Mouse (Mus musculus) layer of hippocampus, adult 9-11 months (tissue): ENCODE results near the gene Nceh1.

Experiments used
- DNase-seq: peaks from one replicate; pipeline ENCODE4 v3.0.0; 2022

The Nceh1 gene

DNA sequence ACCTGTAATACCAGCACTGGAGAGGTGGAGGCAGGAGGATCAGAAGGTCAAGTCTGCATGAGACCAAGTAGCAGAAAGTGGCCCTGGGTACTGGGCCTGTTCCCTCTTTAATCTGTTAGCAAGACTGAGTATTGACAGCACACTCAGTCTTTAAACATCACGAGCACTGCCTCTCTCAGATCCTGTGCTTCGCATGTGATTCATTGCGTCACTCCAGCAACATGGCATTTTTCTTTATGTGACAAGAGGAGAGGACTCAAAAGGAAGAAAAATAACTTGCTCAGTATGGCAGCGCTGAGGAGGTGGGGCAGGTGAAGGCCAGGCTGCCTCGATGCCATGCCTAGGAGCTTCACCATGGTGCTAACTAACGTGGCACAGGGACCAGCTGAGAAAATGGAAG, 9.1 kb downstream of the Nceh1 start:
- DNase-seq: no peak

DNA sequence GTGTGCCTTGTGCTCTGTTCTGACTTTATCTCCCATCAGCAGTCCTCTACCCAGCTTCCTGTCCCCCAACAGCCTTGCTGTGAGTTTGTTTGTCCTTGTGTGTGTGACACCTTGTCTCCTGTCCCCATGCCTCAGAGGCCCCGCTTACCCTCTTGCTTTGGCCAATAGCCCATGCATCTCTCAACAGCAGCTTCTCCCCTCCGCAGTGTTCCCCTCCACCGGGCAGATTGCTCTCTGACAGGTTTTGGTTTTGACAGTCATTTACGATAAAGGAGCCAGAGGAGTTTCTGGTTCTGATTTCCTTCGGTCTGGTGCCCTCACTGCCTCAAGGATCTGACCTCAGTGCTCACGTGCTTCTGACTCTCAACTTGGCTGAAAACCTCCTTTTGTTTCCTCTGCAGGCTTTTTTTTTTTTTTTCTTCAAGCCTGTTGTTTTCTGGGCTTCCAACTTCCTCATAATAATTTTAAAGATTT, 11.1 kb downstream of the Nceh1 start:
- DNase-seq: peak; percentile 43

DNA sequence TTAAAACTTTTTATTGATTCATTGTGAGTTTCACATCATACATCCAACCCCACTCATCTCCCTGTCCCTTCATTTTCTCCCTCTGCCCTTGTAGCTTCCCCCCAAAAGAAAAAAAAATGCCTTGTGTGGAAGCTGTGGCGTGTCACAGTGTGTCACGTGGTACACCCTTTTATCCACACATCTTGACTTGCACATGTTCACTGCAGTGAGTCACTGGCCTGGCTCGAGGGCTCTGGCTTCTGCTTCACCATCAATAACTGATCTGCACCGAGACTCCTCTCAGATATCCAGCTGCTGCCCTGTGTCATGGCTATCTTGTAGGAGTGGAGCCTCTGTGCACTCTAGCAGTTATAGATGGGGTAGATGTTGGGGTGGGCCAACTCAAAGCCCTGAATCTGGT, 12.4 kb downstream of the Nceh1 start:
- DNase-seq: peak; percentile 37

DNA sequence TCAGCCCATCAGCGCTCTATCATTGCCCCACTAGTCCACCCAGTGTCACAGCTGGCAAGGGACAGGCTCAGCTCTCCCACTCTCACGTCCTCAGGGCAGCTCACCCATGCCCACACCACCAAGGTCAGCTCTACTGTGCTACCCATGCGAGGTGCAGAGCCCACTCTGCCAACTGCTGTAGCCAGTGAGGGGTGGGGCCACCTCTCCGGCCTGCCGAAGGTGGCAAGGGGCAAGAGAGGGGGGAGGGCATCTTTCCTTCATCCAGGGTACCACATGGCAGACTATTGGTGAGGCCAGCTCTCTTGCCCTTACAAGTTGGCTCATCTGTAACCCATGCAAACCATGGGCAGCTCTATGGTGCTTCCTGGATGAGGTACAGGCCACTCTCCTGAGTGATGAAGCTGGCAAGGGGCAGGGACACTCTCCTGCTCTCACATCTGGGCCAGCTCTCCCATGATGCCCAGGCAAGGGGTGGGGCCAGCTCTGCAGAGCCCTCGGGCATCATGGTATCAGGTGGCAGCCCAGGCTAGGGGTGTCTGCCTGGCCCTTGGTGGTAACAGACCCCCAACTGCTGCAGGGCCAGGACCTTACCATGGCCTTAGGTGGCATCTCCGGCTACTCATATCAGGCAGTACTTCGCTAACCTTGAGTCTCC, 12.9 kb downstream of the Nceh1 start:
- no peak for DNase-seq

DNA sequence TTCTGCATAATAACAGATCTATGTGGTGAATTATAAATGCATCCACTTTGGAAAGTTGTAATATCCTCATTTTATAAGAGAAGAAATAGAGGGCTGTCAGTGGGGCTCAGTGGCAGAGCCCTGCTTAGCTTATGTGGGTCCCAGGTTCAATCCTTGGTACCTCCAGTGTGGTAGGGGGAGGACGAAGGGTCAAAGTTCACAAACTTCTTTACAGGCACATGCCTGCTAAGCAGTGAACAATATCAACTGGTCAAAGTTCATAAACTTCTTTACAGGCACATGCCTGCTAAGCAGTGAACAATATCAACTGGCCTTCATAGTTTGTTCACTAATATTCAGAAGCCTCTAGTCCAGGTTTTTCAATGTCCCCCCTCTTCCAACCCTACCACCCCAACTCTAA, 13.8 kb downstream of the Nceh1 start:
- no peak for DNase-seq

DNA sequence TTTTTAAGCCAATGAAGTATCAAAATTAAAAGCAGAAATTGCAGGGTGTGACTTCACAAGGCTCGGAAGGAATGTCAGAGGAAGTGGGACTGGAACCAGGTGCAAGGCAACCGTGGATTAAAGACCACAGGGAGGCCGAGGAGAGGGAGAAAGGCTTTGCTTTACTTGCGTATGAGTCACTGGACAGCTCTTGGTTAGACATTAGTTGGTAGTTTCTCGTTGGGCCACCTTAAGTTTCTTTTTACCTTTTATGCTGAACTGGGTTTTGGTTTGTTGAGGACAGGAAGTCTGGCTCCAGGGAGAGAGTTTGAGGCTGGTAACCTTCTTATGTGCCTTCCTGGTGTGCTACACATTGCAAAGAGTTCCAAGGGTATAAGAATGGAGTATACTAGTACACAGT, 15.1 kb downstream of the Nceh1 start:
- no peak for DNase-seq

DNA sequence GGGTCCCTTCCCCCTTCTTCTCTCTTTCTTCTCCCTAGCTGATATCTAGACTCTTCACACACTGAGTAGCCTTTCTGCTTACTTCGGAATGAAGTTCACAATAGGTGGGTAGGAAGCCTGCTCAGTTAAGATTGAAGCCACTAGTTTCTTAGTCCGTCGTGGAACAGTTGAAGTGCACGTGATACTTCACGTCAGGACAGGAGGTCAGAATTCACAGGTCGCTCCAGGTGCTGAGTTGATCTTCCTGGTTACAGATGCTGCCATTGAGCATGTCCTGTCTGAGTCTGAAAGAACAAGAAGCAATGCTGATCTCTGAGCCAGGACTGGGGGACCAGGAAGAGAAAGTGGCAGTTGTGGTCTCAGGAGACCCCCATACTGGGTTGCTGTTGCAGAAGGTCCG, 16.4 kb downstream of the Nceh1 start:
- no peak for DNase-seq

DNA sequence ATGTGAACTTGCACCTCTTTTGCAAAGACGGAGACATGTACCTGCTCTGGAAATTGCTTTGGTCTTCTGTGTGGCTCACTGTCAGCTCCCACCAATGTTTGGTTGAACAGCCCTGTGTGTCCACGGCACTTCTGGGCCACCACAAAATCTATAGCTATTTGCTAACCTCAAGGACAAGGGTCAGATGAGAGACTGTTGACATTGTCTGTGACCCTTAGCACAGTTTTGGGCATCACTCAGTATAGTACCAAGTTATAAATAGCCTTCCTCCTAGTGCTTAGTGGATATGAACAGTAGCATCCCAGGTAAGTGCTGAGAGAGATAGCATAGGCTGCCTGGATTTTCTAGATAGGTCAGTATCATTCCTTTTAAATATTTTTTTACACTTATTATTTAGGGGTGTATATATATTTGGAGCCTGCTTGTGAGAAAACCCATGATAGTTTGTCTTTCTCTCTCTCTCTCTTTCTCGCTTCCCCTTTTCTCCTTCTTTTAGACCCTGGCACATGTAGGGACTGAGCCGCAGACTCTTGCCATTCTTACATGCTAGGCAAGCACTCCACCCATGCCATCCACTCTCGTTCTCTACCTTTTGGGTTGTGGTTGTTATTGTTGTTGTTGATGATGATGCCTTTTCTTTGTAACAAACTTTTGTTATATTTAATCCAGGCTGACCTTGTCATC, 19.1 kb downstream of the Nceh1 start:
- DNase-seq: no peak

DNA sequence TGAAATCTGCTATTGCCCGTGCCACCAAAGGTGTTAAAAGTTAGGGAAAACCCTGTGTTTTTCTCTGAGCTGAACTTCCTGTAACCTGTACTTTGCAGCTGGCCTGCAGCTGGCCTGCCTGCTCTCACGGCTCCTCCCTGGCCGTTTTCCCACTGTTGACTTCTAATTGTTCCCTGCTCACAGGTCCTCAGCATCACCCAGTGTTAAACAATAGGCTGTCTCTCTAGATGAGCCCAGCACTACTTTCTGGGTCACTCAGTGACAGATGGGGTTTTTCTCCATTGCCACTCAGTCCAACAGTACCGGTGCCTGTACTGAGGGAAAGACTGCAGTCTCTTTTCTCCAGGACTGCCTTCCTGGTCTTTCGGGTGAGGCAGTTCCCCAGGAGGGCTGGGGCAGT, 22.3 kb downstream of the Nceh1 start:
- DNase-seq: no peak

DNA sequence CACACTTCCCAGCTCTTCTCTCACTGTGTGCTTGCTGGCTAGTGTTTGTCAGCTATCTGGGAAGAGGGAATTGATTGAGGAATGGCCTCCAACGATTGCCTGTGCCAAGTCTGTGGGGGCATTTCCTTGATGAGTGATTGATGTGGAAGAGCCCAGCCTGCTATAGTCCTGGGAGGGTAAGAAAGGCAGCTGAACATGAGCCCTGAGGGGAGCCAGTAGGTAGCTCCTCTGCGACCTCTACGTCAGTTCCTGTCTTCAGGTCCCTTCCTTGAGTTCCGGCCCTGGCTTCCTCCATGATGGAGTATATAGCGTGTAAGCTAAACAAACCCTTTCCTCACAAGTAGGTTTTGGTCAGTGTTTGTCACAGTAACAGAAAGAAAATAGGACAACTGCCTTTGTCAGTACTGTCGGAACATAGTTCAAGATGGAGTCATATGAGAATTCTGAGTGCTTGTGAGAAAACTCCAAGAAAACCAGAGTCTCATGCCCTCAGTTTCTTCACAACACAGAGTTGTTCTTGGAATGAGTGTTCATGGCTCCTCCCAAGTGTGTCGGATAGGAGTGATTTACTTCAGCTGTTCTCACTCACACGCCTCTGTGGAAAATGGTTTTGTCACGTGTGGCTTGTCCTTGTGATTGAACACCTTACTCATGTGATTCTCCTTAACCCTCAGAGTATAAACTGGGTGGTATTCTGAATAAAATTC, 22.9 kb downstream of the Nceh1 start:
- no peak for DNase-seq

DNA sequence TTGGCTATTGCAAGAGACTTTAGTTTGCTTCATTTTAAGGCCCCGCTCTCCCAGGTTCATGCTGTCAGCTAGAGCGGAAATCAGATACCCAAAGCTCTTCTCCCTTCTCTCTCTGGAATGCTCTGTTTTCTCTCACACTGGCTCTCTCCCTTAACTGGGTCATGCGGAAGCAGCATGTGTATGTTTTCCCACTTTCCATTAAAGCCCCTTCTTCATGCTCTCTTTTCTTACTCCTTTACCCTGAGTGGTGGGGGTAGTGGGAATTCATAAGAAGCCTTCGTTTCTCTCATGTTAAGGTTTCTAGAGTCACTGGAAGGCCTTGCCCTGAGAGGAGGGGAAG, 23.4 kb downstream of the Nceh1 start:
- no peak for DNase-seq

DNA sequence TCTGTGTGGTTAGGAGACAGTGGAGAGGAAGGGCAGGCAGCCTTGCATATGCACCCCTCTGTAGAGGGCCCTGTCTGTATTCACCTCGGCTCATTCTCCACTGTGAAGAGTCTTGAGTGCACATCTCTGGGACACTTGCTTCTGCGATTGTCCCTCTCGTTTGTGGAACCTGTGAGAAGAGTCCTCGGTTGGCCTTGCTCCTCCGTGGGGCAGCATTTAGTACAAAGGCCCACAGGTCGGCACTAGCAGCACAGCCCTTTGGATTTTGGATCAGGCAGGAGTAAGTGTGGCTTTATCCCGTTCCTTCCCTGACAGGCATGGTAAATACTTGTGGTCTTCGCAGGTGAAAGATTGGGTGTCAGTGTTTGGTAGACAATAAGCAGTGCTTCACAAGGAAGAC, 23.8 kb downstream of the Nceh1 start:
- DNase-seq: no peak

DNA sequence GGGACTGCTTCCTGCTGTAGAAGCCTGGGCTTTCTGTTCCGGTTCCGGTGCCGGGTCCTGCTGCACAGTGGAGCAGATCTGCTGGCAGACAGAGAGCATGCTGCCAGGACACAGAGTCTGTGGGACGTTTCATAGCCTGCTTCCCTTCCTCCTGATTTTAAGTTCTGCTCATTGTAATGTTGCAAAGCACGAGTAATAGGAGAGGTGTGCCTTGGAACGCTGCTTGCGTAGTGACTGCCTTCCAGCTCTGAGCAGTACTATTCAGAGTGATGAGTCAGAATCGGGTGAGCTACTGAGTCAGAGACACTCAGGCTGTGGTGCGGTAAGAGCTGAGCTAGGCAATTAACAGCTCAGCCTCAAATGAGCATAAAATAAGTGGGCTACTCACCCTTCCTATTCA, 26.9 kb downstream of the Nceh1 start:
- DNase-seq: peak; percentile 82

DNA sequence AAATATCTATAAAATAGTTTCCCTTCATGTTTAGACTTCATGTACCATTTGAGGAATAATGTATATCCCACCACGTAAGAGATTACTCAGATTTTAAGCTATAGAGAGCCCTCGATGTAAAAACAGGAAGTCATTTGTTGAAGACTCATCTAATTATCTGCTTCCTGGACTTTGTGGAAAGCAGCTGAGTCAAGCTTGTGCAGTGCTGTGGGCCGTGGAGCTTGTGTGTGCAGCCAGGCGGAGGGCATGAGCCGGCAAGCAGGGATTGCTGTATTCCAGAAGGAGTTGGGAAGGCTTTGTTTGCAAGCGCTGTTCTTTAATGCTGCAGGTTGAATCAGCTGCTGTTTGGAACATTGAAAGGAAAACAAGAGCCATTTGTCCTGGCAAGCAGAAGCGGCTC, 27.5 kb downstream of the Nceh1 start:
- DNase-seq: no peak

DNA sequence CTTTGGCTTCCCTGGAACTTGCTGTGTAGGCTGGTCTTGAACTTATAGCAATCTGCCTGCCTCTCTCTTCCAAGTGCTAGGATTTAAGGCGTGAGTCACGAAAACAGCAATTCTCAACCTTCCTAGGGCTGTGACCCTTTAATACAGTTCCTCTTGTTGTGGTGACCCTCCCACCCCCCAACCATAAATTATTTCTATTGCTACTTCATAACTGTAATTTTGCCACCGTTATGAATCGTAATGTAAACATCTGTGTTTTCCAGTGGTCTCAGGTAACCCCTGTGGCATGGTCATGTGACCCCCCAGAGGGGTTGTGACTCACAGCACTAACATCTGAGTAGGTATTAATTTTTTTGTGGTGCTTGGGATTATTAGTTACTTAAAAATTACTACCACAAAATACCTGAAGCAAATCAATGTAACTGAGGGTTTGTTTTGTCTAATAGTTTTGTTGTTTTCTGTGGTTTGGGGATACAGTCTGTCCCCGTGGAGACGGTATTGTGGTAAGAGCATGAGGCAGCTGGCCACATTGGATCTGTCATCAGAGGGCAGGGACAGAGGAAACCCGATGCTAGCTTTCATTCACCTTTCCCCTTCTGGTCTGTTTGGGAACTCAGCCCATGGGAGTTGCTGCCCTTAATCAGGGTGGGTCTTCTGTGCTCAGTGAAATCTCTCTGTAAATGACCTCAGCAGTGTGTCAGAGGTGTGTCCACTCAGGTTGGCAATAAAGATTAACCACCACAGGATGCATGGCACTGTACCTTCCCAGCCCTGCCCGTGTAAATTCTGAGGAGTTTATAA, 31.5 kb downstream of the Nceh1 start:
- DNase-seq: no peak

DNA sequence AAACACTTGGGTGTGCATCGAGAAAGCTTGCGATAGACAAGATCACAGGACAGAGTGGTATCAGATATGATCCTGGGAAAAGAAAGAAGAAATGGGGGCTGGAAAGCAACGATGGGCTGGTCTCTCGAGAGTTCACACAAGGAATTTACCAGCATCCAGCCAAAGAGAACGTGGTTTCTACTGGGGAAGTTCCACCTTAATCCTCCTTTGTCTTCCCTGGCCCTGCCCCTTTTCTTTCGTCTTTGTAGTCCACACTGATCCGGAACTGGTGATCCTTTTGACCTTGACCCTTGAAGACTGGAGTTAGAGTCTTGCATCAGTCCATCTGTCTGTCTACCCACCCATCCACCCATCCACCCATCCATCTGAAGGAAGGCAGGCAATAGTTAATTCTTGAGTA, 34.6 kb downstream of the Nceh1 start:
- no peak for DNase-seq

DNA sequence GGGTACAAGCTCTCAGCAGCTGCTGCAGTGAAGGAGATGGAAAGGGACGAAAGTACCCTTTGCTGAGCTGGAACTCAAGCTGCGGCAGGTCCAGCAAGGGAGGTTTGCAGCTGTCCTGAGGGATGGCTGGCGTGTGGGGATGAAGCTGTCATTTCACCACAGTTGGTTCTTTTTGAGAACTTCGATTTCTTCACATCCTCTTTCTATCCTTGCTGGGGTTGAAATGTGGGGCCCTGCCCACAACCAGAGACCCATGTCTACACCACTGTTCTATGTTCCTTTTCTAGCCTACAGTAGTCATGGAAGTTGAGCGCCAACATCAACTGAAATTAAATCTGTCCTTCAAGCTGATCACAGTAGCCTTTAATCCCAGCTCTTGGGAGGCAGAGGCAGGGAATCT, 35.8 kb downstream of the Nceh1 start:
- DNase-seq: peak; percentile 60

DNA sequence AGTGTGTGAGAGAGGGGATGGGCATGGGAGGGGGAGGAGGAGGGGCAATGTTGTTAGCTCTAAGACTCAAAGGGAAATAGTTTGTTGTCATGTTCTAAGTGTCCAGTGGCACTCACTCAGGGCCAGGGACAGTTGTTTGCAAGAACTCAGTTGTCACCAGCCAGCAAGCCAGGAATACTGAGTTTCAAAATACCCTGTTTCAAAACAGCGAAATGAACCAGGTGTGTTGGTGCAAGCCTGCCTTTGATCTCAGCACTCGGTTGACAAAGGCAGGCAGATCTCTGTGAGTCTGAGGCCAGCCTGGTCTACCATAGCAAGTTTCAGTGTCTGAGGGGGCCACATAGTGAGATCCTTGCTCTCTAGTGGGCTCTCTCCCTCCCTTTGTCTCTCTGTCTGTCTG, 39.3 kb downstream of the Nceh1 start:
- no peak for DNase-seq

DNA sequence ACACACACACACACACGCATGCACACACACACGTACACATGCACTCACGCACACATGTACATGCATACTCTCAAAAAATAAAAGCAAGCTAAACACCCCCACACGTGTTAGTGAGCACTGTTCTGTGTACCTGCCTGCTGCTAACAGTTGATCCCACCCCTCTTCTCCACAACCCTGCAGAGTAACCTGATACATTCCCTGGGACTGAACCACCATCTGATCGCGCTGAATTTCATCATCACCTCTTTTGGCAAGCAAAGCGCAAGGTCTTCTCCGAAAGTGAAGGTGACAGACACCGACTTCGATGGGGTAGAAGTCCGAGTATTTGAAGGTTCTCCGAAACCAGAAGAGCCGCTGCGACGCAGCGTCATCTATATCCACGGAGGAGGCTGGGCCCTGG, 39.7 kb downstream of the Nceh1 start:
- DNase-seq: no peak

DNA sequence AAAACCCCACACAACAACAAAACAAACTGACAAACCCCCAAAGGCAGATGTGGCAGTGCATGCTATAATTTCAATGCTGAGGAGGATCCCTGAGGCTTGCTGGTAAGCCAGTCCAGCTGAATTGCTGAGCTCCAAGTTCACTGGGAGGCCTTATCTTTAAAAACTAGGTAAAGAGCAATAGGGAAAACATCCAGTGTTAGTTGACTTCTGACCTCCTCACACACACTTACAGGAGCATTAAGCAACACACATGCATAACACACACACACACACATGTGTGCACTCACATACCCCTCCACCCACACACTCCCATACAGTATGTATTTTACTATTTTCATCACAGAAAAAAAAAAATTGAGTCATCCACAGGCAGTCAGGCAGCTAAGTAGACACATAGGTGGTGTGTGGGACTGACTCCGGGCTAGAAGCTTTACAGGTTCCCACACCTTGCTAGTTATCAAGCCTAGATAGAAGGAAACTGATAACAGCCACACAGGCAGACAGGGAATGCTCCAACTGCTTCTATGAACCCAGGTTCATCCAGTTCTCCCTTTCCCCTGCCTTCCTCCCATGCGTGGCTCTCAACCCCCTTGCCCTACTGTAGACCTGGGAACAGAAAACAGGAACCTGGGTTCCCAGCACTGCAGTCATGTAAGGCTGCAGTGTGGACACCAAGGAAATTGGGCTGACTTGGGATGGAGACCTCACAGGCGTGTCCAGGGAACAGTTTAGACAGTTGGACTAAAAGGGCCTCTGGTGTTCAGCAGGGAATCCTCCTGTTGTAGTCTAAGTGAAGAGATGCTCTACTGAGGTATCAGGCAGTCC, 45.1 kb downstream of the Nceh1 start:
- DNase-seq: no peak

DNA sequence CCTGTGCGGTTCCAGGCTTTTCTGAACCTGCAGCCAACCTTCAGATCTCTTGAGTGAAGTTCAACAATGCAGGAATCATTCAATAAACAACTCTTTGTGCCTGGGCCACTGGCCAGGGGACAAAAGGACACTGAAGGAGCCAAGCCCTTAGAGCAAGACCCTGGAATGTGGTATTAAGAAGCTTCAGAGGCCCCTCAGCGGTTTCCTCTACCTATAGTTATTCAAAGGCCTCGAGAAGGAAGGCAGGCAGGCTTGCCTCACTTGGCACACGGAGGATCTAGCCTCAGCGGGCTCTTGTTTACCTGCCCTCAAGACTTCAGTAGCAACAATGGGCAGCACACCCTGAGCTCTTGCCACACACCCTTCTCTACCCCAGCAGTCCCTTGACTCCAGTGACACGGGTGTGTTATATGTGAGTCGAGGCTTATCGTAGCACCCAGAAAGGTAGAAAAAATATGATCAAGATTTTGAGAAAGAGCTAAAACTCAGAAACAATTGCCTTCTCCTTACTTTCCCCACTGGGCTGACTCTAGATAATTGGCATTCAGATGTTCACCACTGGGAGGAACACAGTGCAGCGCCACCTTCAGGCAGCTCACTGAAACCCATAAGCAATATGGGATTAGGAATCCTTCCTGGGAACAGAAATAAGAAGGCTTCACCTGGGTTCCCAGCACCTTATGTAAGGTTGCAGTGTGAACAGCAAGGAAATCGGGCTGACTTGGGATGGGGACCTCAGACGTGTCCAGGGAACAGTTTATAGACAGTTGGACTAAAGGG, 46.0 kb downstream of the Nceh1 start:
- DNase-seq: no peak

DNA sequence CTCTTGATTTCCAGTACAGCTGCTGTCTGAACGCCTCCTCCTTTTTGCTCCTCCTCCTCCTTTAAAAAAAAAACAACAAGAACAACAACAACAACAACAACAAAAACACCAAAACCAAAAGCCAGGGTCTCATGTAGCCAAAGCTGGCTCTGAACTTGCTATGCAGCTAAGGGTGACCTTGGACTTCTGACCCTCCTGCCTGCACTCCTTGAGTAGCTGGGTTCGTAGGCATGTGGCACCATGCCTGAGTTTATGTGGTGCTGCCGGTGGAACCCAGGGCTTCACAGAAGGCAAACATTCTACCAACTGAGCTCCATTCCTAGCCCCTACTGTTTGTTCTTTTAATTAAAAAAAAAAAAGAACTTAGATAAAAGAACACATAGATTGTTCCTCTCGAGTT, 50.6 kb downstream of the Nceh1 start:
- no peak for DNase-seq
